Mouse (Mus musculus) hindbrain, embryonic 11.5 days (tissue): ENCODE measurements at regions not wholly inside any gene's neighbourhood (a gene's known extent, or its start where the extent isn't known, plus 50 kb on each side); places are given as distances from the start of the nearest gene placed in this dataset.

Experiments used
- ATAC-seq: fragments of 200-750 bp; cut with Nextera tagmentation; 2 replicates; pipeline ENCODE4 v1.8.0; 2017; ENCODE audit warnings: mild to moderate bottlenecking, moderate TSS enrichment, moderate library complexity; ENCODE audit not compliant: low FRiP score
- DNase-seq: peaks from one replicate; pipeline ENCODE4 v3.0.0-alpha.2; 2015; ENCODE audit warnings: low spot score
- H3K27ac ChIP-seq: fragments of 300-500 bp; sonication (generic); 2 replicates; pipeline ENCODE4 v1.5.1; 2014; ENCODE audit warnings: mild to moderate bottlenecking, low read depth, low read length
- H3K27me3 ChIP-seq: fragments of 300-500 bp; sonication (generic); 2 replicates; pipeline ENCODE4 v1.6.1; 2014; ENCODE audit warnings: mild to moderate bottlenecking, low read length, moderate library complexity, mixed read lengths; ENCODE audit not compliant: control insufficient read depth, insufficient read depth
- H3K36me3 ChIP-seq: fragments of 300-500 bp; sonication (generic); 2 replicates; pipeline ENCODE4 v1.6.1; 2014; ENCODE audit warnings: mild to moderate bottlenecking, low read length, moderate library complexity, mixed read lengths; ENCODE audit not compliant: control insufficient read depth, insufficient read depth
- H3K4me1 ChIP-seq: fragments of 300-500 bp; sonication (generic); replicated peaks from 2 replicates; pipeline ENCODE4 v1.6.1; 2014; ENCODE audit warnings: low read length, mixed read lengths; ENCODE audit not compliant: control insufficient read depth, insufficient read depth
- H3K4me2 ChIP-seq: fragments of 300-500 bp; sonication (generic); replicated peaks from 2 replicates; pipeline ENCODE4 v1.6.1; 2014; ENCODE audit warnings: mild to moderate bottlenecking, low read depth, low read length
- H3K4me3 ChIP-seq: fragments of 300-500 bp; sonication (generic); 2 replicates; pipeline ENCODE4 v1.5.1; 2014; ENCODE audit warnings: low read depth, low read length
- H3K9ac ChIP-seq: fragments of 300-500 bp; sonication (generic); 2 replicates; pipeline ENCODE4 v1.6.1; 2014; ENCODE audit warnings: low read depth, low read length
- H3K9me3 ChIP-seq: fragments of 300-500 bp; sonication (generic); 2 replicates; pipeline ENCODE4 v1.6.1; 2016; ENCODE audit warnings: low read length; ENCODE audit not compliant: control insufficient read depth
- WGBS: fragments of 180-500 bp; shearing (Covaris S2); extraction: QIAGEN DNeasy Blood & Tissue Kit; methylation state at CpG from one replicate; pipeline ENCODE4 v1.1.7; 2014; 5-methylcytosine and 5-hydroxymethylcytosine counted together

DNA sequence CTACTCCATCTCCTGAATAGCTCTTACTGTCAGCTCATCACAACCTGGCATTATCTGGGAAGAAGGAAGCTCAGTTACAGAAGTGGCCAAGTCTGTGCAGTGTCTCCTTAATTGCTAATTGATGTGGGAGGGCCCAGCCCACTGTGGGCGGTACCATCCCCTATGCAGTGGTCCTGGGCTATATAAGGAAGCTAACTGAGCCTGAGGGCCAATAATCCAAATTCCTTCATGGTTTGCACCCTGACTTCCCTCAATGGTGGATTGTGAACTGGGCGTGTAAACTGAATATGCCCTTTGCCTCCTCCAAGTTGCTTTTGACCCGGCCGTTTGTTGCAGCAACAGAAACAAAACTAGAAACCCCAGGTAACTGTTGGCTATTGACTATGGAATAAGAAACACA, 57.8 kb upstream of the Pmfbp1 start:
- H3K36me3 ChIP-seq = no peaks in the 10 kb centered on the region
- no peak for DNase-seq
- H3K27me3 ChIP-seq = no peaks in the 10 kb centered on the region
- H3K4me3 ChIP-seq = no peak overlapping the region
- 89% methylated on average over 4 of the region's 4 CpGs for WGBS
- no peak overlapping the region for H3K9ac ChIP-seq
- H3K27ac ChIP-seq = peak overlapping the region; percentile 65
- ATAC-seq = no peak
- H3K4me2 ChIP-seq = no peak overlapping the region
- H3K4me1 ChIP-seq = no peaks in the 10 kb centered on the region; the same call in 1 of the 2 replicates
- H3K9me3 ChIP-seq = no peaks in the 10 kb centered on the region

DNA sequence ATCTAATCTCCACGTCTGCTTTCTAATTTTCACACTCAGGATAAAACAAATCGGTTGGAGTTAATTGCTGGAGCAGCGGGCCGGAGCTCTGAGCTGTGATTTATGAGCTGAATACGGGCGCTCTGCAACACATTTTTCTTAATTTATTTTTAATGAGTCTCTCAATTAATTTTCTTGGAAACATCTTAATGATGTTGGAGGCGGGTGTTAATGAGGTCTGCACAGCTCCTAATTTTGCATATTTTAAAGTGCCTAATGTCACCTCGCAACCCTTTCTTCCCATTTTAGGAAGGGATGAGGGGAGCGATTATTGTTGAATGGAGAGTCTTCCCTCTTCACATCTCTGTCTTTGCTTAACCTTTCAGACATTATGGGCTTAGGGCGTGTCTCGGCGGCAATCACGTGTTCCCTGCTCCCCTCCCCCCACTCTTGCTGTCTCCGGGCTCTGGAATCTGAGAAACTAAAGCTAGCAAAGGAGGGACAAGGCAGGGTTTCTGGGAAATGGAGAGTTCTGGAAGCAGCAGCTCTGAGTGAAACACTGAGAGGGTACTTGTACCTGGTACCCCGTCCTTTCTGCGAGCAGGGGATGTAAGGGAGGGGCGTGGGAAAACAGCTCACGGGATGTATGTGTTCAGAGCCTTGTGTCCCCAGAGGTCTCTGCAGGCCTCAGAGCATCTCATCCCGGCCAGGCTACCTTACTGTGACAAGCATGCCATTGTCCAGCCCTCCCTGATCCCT, 56.8 kb upstream of the Pmfbp1 start:
- no peak overlapping the region for H3K9ac ChIP-seq
- peak overlapping the region; percentile 18; the same call in 1 of the 2 replicates for H3K4me2 ChIP-seq
- H3K36me3 ChIP-seq = no peaks in the 10 kb centered on the region
- DNase-seq (peak; percentile 82), ATAC-seq (peak; percentile 87)
- no peak overlapping the region for H3K4me3 ChIP-seq
- peak overlapping the region; percentile 65 for H3K27ac ChIP-seq
- 38% methylated on average over 19 of the region's 19 CpGs for WGBS
- no peaks in the 10 kb centered on the region for H3K9me3 ChIP-seq
- H3K4me1 ChIP-seq = no peaks in the 10 kb centered on the region; the same call in 1 of the 2 replicates
- no peaks in the 10 kb centered on the region for H3K27me3 ChIP-seq

DNA sequence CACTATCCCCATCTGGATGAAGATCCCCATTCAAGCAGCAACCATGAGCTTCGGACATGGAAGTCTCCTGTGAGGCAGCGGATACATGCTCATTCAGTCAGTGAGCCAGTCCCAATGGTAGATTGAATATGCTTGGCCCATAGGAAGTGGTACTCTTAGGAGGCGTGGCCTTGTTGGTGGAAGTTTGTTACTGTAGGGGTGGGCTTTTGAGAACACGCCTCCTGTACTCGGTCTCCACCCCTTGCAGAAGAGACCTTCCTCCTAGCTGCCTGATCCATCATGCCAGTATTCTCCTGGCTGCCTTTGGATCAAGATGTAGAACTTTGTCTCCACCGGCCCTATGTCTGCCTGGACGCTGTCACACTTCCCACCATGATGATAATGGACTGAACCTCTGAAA, 55.3 kb upstream of the Pmfbp1 start:
- DNase-seq (no peak), ATAC-seq (no peak)
- no peaks in the 10 kb centered on the region; the same call in 1 of the 2 replicates for H3K4me1 ChIP-seq
- no peaks in the 10 kb centered on the region for H3K27me3 ChIP-seq
- H3K9me3 ChIP-seq = no peaks in the 10 kb centered on the region
- no peak overlapping the region for H3K27ac ChIP-seq
- H3K4me3 ChIP-seq = no peak overlapping the region
- no peak overlapping the region for H3K4me2 ChIP-seq
- WGBS = 92% methylated on average over 7 of the region's 7 CpGs
- no peak overlapping the region for H3K9ac ChIP-seq
- no peaks in the 10 kb centered on the region for H3K36me3 ChIP-seq
